Mouse (Mus musculus): Measurements from ENCODE around the gene Slc16a3. TPM values are rescaled to one million over a fixed set of nuclear protein-coding genes. Genes with fewer than 3 reads are reported as not detected.

The Slc16a3 gene
- total RNA-seq, 4 experiments from 2014 or later = 1.0 to 3.7 (median 1.3) TPM

Other genes starting within 250 kb of the Slc16a3 start
- gene Cenpx, start 234.7 kb upstream of the Slc16a3 start, total RNA-seq (2022) = 10 to 100 TPM; 33.2 to 42.8 (median 39.6) TPM
- 1 to 10 TPM; 2.9 to 6.0 (median 4.6) TPM for gene Lrrc45, start 234.6 kb upstream of the Slc16a3 start, total RNA-seq (2022)
- gene Rac3, start 227.0 kb upstream of the Slc16a3 start, total RNA-seq (2022) = 1 to 10 TPM in 2 of 4 experiments, under 1 TPM in 2; 0.69 to 2.0 (median 1.4) TPM
- 10 to 100 TPM; 12.6 to 20.8 (median 16.1) TPM for gene Dcxr, start 221.2 kb upstream of the Slc16a3 start, total RNA-seq (2022)
- gene Cbr2, start 216.4 kb upstream of the Slc16a3 start, total RNA-seq (2022) = 10 to 100 TPM in 3 of 4 experiments, 1 to 10 TPM in 1; 9.3 to 24.0 (median 12.9) TPM
- gene Hmga1b, start 185.7 kb upstream of the Slc16a3 start, total RNA-seq (2022) = 10 to 100 TPM; 19.8 to 57.1 (median 32.9) TPM
- gene Rfng, start 164.3 kb upstream of the Slc16a3 start, total RNA-seq (2022) = 10 to 100 TPM; 10.1 to 11.3 (median 11.2) TPM
- gene Gps1, start 164.2 kb upstream of the Slc16a3 start, total RNA-seq (2022) = 10 to 100 TPM; 56.3 to 63.8 (median 59.1) TPM
- gene Dus1l, start 152.1 kb upstream of the Slc16a3 start, total RNA-seq (2022) = 10 to 100 TPM; 25.9 to 32.7 (median 27.6) TPM
- gene Fasn, start 123.9 kb upstream of the Slc16a3 start, total RNA-seq (2022) = 10 to 100 TPM; 12.0 to 18.1 (median 14.9) TPM
- 1 to 10 TPM in 2 of 4 experiments, under 1 TPM in 2; 0.72 to 1.7 (median 1.2) TPM for gene Ccdc57, start 15.6 kb upstream of the Slc16a3 start, total RNA-seq (2022)
- gene Csnk1d, start 42.9 kb downstream of the Slc16a3 start, total RNA-seq (2022) = 10 to 100 TPM; 52.1 to 61.2 (median 56.3) TPM
- under 1 TPM in 2 of 4 experiments, not detected in 2; 0.37 to 0.49 TPM for gene Cd7, start 90.9 kb downstream of the Slc16a3 start, total RNA-seq (2022)
- gene Sectm1b, start 115.1 kb downstream of the Slc16a3 start, total RNA-seq (2022) = not detected
- gene Sectm1a, start 132.7 kb downstream of the Slc16a3 start, total RNA-seq (2022) = not detected
- not detected for gene Tex19.2, start 170.2 kb downstream of the Slc16a3 start, total RNA-seq (2022)
- gene Tex19.1, start 197.7 kb downstream of the Slc16a3 start, total RNA-seq (2022) = not detected
- gene Uts2r, start 211.8 kb downstream of the Slc16a3 start, total RNA-seq (2022) = under 1 TPM; 0.35 to 0.83 (median 0.55) TPM